Mouse (Mus musculus) gastrocnemius, postnatal 25 days (tissue): ENCODE results near the gene 1700001C19Rik. TPM values are rescaled to one million over a fixed set of nuclear protein-coding genes. Genes with fewer than 3 reads are reported as not detected.
A peak's percentile ranks its signal among the peaks of the same experiment; 100 is the strongest.
"Not testable (repeated sequence)": the region's sequence is repeated elsewhere in the genome, so short reads cannot be mapped to it uniquely, and the experiment has no call there.

Experiments
- DNase-seq: peaks from one replicate; pipeline ENCODE4 v3.0.0; 2022
- total RNA-seq, 2 experiments: library from RNA; stranded (reverse); gene quantifications; 1 replicate in 1 of 2; 2 replicates in 1 of 2; pipeline ENCODE4 v1.2.3; 2021

1700001C19Rik gene
- total RNA-seq, 2 experiments from 2014 or later = not detected

- no peak for DNase-seq
Measured at GRCm38 (mm10) chr17:47428831-47429304, 8.3 kb downstream of the 1700001C19Rik start.

GRCm38 (mm10) chr17:47427316-47427715 is 9.9 kb downstream of the 1700001C19Rik start:
- DNase-seq = no peak

- DNase-seq = no peak
Measured at GRCm38 (mm10) chr17:47424186-47424585, 13.0 kb downstream of the 1700001C19Rik start.

- not testable (repeated sequence) for DNase-seq
Measured at GRCm38 (mm10) chr17:47422616-47423015, 14.6 kb downstream of the 1700001C19Rik start.

DNA sequence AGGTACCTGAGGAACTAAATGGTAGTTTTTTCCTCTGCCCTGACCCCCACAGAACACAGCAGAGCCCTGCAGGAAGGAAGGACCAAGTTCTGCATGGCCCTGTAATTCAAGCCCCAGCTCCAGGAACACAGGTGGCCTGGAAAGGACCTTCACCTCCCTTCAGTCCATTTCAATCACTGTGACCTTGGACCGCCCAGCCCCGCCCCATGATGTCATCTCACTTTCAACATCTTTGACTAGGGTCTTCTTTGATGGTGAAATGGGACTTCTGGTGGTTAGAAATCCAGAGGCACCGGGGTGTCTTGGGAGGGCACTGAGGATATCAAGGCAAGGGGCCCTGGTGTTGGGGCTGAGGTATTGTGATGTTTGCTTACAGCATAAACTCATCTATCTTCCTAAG is 15.6 kb downstream of the 1700001C19Rik start:
- no peak for DNase-seq

GRCm38 (mm10) chr17:47420195-47420594 is 17.0 kb downstream of the 1700001C19Rik start:
- no peak for DNase-seq

- not testable (repeated sequence) for DNase-seq
Measured at GRCm38 (mm10) chr17:47409897-47410861, 27.0 kb downstream of the 1700001C19Rik start.

- DNase-seq = no peak
Measured at GRCm38 (mm10) chr17:47408558-47408898, 28.6 kb downstream of the 1700001C19Rik start.

- DNase-seq = no peak
Measured at GRCm38 (mm10) chr17:47407717-47408557, 29.2 kb downstream of the 1700001C19Rik start.

GRCm38 (mm10) chr17:47400451-47400850 is 36.7 kb downstream of the 1700001C19Rik start, which contains the start of gene Guca1a:
TSS of gene Guca1a (minus strand) at chr17:47400584.
- DNase-seq = no peak

GRCm38 (mm10) chr17:47399091-47399490 is 38.1 kb downstream of the 1700001C19Rik start:
- no peak for DNase-seq

DNA sequence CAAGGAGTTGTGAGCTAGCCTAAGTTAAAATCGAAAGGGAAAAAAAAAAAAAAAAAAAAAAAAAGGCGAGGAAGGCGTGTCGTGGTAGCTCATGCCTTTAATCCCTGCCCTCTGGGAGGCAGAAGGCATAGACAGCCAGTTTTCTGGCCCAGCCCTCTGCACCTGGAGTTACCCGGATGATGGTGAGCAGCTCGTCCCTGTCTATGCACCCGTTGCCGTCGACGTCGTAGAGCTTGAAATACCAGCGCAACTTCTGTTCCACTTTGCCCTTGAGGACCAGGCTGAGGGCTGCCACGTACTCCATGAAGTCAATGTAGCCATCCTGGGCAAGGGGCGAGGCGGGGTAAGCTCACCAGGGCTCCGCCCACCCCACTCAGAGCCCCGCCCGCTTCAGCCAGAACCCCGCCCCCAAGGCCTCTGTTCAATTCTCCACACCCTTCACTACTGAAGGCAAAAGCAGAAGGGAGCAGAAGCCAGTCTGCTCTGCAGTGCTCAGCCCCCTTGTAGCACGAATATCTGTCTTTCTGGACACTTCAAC is 41.7 kb downstream of the 1700001C19Rik start:
- peak; percentile 48 for DNase-seq

- no peak for DNase-seq
Measured at GRCm38 (mm10) chr17:47394223-47394869, 42.8 kb downstream of the 1700001C19Rik start.

- no peak for DNase-seq
Measured at GRCm38 (mm10) chr17:47386649-47387048, 50.5 kb downstream of the 1700001C19Rik start.

DNA sequence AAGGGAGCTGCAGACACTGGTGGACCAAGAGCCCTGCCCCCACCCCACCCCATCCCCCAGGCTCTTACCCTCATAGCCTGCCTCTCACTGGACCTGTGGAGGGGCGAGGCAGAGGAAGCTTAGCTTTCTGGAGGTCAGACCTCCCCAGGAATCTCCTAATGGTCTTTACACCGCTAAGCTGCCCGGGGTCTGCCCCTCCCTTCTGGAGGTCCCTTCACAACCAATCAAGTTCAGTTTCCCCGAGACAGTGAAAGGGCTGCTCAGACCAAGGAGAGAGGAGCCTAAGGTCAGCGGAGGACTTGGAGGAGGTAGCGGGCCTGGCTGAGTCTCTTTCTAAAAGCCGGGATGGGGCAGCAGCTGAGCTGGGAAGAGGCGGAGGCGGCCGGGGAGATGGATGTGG is 52.0 kb downstream of the 1700001C19Rik start, which contains the start of gene Guca1b:
TSS of gene Guca1b (plus strand) at position 249 of the 400 bp plus-strand sequence.
- no peak for DNase-seq

DNA sequence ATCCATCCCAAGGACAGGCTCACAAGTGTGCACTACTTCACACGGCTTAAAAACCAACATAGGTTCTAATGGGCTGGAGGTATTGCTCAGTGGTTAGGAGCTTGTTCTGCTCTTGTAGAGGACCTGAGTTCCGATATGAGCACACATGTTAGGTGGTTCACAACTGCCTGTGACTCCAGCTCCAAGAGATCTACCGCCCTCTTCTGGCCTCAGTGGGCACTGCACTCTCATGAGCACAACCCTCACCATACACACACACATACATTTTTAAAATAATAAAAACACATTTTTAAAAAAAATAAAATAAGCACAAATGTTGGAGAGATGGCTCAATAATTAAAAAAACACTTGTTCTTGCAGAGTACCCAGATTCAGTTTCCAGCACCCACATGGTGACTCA is 53.1 kb downstream of the 1700001C19Rik start:
- no peak for DNase-seq

DNA sequence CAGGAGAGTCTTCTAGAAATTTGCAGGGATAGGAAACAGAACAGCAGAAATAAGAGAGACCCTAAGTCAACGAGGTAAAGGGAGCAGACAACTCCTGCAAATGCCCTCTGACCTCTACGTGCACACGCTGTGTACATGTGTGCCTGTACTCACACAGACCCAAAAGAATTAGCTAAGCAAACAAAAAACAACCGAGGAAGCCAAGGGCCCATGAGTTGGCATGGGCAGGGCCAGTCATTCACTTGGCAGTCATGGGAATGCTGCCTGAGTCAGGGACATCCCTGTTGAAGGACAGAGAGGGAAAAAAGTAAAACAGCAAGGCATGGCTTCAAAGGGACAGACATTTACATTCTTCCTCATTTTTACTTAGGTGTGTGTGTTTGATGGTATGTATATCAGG is 53.9 kb downstream of the 1700001C19Rik start:
- DNase-seq = no peak

DNA sequence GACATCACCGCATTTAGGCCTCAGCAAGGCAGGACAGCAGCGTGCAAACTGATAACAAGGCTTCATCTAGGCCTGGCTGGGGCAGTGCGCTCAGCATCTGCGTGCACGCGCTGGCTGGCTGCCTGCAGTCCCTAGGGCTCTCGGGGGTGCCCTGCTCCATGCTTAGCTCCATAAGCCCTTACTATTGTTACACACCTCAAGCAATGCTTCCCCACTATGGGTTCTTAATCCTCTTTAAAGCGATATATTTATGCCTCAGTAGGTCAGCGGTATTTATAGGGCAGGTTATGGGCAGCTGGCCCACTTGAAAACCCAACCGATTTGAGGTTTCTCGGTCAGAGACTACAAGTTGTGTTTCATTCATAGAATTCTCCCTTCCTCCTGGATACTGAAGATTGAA is 55.3 kb downstream of the 1700001C19Rik start:
- no peak for DNase-seq

DNA sequence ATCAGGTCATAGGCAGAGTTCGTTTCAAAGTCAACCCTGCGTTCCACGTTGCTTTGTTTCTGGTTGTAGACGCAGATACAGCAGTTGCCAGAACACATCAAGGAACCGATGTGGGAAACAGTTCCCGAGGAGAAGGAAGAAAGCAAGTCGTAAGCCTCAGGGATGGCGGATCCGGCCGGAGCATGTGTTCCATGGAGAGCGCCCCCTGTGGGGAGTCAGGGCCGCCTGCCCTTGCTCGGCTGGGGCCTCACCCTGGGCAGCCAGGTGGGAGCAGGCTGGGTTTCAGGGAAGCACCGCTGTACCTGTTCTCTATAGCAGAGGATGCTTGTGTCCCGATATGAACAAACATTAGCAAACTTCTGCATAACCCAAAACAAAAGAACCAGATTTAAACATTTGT is 59.0 kb downstream of the 1700001C19Rik start:
- DNase-seq = no peak

DNA sequence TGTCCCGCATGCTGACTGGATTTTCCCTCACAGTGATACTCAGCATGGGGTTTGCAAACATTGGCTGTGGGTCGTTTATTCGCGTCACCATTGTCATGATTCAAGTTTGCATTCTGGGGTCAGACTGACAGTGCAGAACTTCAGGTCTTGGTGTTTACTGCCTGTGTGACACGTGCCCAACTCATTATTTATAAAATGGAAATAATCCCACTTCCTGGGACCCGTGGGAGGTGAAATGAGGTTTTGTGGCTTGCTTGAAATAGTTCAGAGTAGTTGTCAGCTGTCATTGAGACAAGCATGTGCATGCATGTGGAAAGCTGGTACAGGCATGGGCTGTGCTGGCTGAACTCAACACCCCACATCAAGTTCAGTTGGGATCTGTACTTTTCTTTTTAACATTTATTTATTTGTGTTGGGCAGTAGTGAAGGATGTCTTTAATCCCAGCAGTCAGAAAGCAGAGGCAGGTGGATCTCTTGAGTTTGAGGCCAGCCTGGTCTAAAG is 60.3 kb downstream of the 1700001C19Rik start:
- DNase-seq = no peak

GRCm38 (mm10) chr17:47373991-47374390 is 63.2 kb downstream of the 1700001C19Rik start:
- no peak for DNase-seq

- DNase-seq = no peak
Measured at GRCm38 (mm10) chr17:47371451-47371850, 65.7 kb downstream of the 1700001C19Rik start.
